Mouse (Mus musculus) midbrain, embryonic 16.5 days (tissue): ENCODE results near the gene Atrnl1. TPM values are rescaled to one million over a fixed set of nuclear protein-coding genes. Genes with fewer than 3 reads are reported as not detected.

Source experiments
- ATAC-seq: fragments of 200-750 bp; cut with Nextera tagmentation; 2 replicates; pipeline ENCODE4 v1.8.0; 2017; ENCODE audit warnings: moderate TSS enrichment
- H3K27ac ChIP-seq: fragments of 300-500 bp; sonication (generic); 2 replicates; pipeline ENCODE4 v1.5.1; 2014; ENCODE audit warnings: mild to moderate bottlenecking, low read length, mixed read lengths
- H3K27me3 ChIP-seq: fragments of 300-500 bp; sonication (generic); 2 replicates; pipeline ENCODE4 v1.6.1; 2014; ENCODE audit warnings: low read depth, low read length, mixed read lengths; ENCODE audit not compliant: control insufficient read depth, insufficient read depth
- H3K36me3 ChIP-seq: fragments of 300-500 bp; sonication (generic); 2 replicates; pipeline ENCODE4 v1.6.1; 2014; ENCODE audit warnings: mild to moderate bottlenecking, low read length, moderate library complexity, mixed read lengths; ENCODE audit not compliant: control insufficient read depth, insufficient read depth
- H3K4me1 ChIP-seq: fragments of 300-500 bp; sonication (generic); 2 replicates; pipeline ENCODE4 v1.6.1; 2014; ENCODE audit warnings: mild to moderate bottlenecking, low read length, mixed read lengths; ENCODE audit not compliant: control insufficient read depth, insufficient read depth
- H3K4me2 ChIP-seq: fragments of 300-500 bp; sonication (generic); 2 replicates; pipeline ENCODE4 v1.6.1; 2014; ENCODE audit warnings: mild to moderate bottlenecking, low read length, mixed read lengths
- H3K4me3 ChIP-seq: fragments of 300-500 bp; sonication (generic); 2 replicates; pipeline ENCODE4 v1.5.1; 2014; ENCODE audit warnings: low read depth, mild to moderate bottlenecking, low read length, moderate library complexity, mixed read lengths
- H3K9ac ChIP-seq: fragments of 300-500 bp; sonication (generic); 2 replicates; pipeline ENCODE4 v1.6.1; 2014; ENCODE audit warnings: low read depth, low read length, mixed read lengths
- H3K9me3 ChIP-seq: fragments of 300-500 bp; sonication (generic); replicated peaks from 2 replicates; pipeline ENCODE4 v1.6.1; 2014; ENCODE audit warnings: mild to moderate bottlenecking, low read length, mixed read lengths; ENCODE audit not compliant: control insufficient read depth, poor library complexity, severe bottlenecking
- WGBS: fragments of 180-500 bp; shearing (Covaris S2); extraction: QIAGEN DNeasy Blood & Tissue Kit; methylation state at CpG from one replicate; pipeline ENCODE4 v1.1.7; 2014; 5-methylcytosine and 5-hydroxymethylcytosine counted together
- polyA plus RNA-seq: library from polyadenylated mRNA; unstranded; fragments of >200 nt; fragmentation: Nextera tagmentation; extraction: Ambion mirVana; gene quantifications from 2 replicates; pipeline ENCODE4 v1.2.1, GENCODE M21; 2015

Atrnl1 gene
- polyA plus RNA-seq, 1 experiment from 2014 or later = 8.3 TPM

DNA sequence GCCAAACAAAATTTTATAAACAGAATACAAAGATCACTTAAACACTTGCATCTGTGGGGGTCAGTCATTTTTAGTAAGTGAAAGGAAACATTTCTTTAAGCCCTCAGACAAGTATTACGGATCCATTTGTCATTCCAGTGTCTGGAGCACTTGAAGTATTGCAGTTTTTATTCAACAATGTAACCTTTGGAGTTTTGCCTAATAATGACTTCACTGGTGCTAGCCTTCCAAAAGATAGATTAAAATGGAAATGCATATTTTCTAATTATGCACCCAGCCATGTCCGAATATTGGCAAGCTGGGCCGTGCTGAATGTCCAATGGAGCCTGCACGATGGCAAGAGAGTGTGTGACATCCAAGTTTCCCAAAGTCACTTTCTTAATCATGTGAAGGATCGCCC, 513.7 kb downstream of the Atrnl1 start:
- no peak overlapping the region for H3K27ac ChIP-seq
- no peak for ATAC-seq
- H3K4me1 ChIP-seq = 0 out of 2 replicates have a peak, but pooled peaks cover 3% of the 10 kb centered on the region
- no peaks in the 10 kb centered on the region for H3K36me3 ChIP-seq
- no peaks in the 10 kb centered on the region; the same call in 1 of the 2 replicates for H3K9me3 ChIP-seq
- no peaks in the 10 kb centered on the region for H3K27me3 ChIP-seq
- WGBS = 78% methylated on average over 5 of the region's 5 CpGs
- no peak overlapping the region for H3K9ac ChIP-seq
- no peak overlapping the region for H3K4me3 ChIP-seq
- H3K4me2 ChIP-seq = no peak overlapping the region

DNA sequence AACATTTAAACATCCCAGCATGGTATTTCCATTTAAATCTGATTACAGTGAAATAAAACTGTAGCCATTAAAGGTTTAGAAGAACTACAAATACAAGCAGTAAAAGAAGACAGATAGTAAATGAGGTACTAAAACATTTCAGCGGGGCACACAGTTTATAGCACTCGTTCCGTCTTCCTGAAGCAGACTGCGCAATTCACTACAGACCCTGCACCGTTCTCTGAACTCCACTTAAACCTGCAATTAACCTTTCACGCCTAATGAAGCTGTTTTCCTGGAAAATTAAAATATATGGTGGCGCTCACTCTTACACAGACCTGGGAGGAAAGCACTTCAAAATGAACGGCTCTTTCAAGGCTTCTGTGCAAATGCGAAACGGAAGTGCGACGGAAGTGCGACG, 514.2 kb downstream of the Atrnl1 start:
- Histone ChIP-seq H3K36me3 (no peaks in the 10 kb centered on the region), H3K27me3 (no peaks in the 10 kb centered on the region), H3K9ac (no peak overlapping the region), H3K9me3 (no peaks in the 10 kb centered on the region; the same call in 1 of the 2 replicates), H3K4me2 (no peak overlapping the region), H3K27ac (no peak overlapping the region), H3K4me3 (no peak overlapping the region), H3K4me1 (0 out of 2 replicates have a peak, but pooled peaks cover 3% of the 10 kb centered on the region)
- 87% methylated on average over 14 of the region's 14 CpGs for WGBS
- no peak for ATAC-seq

GRCm38 (mm10) chr19:58131896-58132295, 521.1 kb downstream of the Atrnl1 start:
- 95% methylated on average over 9 of the region's 9 CpGs for WGBS
- no peak for ATAC-seq
- no peak overlapping the region for H3K27ac ChIP-seq

GRCm38 (mm10) chr19:58140191-58140784, 529.5 kb downstream of the Atrnl1 start:
- no peak overlapping the region for H3K9ac ChIP-seq
- no peak overlapping the region for H3K4me3 ChIP-seq
- no peak overlapping the region for H3K4me2 ChIP-seq
- no peaks in the 10 kb centered on the region for H3K27me3 ChIP-seq
- WGBS = 37% methylated on average over 13 of the region's 13 CpGs
- no peak overlapping the region for H3K27ac ChIP-seq
- no peaks in the 10 kb centered on the region for H3K36me3 ChIP-seq
- H3K4me1 ChIP-seq = peaks cover 4% of the 10 kb centered on the region; the same call in 1 of the 2 replicates
- ATAC-seq = 0 out of 2 replicates have a peak, but pooled peaks have one; percentile 21
- no peaks in the 10 kb centered on the region for H3K9me3 ChIP-seq

More at GRCm38 (mm10) chr19:58131896-58132295, 521.1 kb downstream of the Atrnl1 start:
- Histone ChIP-seq H3K4me1 (no peaks in the 10 kb centered on the region), H3K9me3 (no peaks in the 10 kb centered on the region; the same call in 1 of the 2 replicates), H3K27me3 (no peaks in the 10 kb centered on the region), H3K4me3 (no peak overlapping the region), H3K9ac (no peak overlapping the region), H3K4me2 (no peak overlapping the region), H3K36me3 (0 out of 2 replicates have a peak, but pooled peaks cover 2% of the 10 kb centered on the region)

DNA sequence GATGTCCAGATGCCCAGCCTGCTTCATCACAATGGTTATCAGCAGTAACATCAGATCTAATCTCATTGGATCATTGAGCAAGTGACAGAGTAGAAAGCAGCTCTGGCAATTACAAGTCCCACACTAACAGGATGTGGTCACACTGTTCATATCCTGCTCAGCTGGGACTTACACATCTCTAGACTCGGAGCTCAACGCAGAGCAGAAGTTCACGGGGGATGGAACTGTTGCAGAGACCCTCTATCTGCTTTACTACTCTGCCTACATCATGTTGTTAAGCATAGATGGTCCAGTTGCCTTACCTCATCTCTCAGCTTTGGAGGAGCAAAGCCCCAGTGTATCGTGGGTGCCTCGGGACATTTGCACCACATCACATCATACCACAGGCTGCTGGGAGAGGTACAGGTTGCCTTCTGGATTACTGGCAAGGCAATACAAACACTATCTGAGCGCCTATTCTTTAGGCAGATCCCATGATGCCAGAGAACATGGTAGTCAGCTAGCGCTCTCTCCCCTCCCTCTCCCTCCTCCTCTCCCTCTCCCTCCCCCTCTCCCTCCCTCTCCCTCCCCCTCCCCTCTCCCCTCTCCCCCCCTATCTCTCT, 533.1 kb downstream of the Atrnl1 start:
- H3K4me1 ChIP-seq = peaks cover 12% of the 10 kb centered on the region
- H3K9me3 ChIP-seq = no peaks in the 10 kb centered on the region
- 92% methylated on average over 7 of the region's 7 CpGs for WGBS
- H3K27me3 ChIP-seq = no peaks in the 10 kb centered on the region
- H3K4me2 ChIP-seq = no peak overlapping the region
- no peak overlapping the region for H3K4me3 ChIP-seq
- no peak for ATAC-seq
- no peak overlapping the region for H3K27ac ChIP-seq
- H3K9ac ChIP-seq = no peak overlapping the region
- no peaks in the 10 kb centered on the region for H3K36me3 ChIP-seq

GRCm38 (mm10) chr19:58145521-58145920, 534.7 kb downstream of the Atrnl1 start:
- H3K9me3 ChIP-seq = no peaks in the 10 kb centered on the region
- no peaks in the 10 kb centered on the region for H3K27me3 ChIP-seq
- H3K9ac ChIP-seq = no peak overlapping the region
- no peak overlapping the region for H3K4me2 ChIP-seq
- peaks cover 9% of the 10 kb centered on the region for H3K4me1 ChIP-seq
- WGBS = 57% methylated on average over 9 of the region's 9 CpGs
- H3K27ac ChIP-seq = no peak overlapping the region
- H3K4me3 ChIP-seq = no peak overlapping the region
- peak; percentile 66 for ATAC-seq
- no peaks in the 10 kb centered on the region for H3K36me3 ChIP-seq

DNA sequence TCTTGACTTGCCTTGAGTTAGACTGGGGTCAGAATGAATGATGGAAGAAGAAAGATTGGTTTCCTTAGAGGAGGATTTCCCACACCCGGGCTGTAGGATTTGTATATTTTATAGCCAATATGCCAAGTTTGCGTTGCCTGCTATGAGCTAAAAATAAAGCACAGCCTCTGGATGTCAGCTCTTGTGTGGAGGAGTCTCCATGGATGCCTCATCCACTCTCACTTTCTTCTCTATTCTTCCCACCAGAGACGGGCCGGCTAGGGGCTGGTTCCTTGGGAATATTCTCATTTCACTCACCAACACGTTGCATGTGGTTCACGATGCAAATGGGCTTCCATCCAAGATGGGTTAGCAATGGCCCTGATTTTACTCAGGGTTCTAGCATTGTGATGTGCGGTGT, 540.4 kb downstream of the Atrnl1 start:
- H3K4me2 ChIP-seq = no peak overlapping the region
- H3K9me3 ChIP-seq = no peaks in the 10 kb centered on the region
- no peak overlapping the region for H3K4me3 ChIP-seq
- ATAC-seq = no peak
- whole genome bisulfite sequencing = 96% methylated on average over 7 of the region's 7 CpGs
- H3K36me3 ChIP-seq = no peaks in the 10 kb centered on the region
- H3K27me3 ChIP-seq = no peaks in the 10 kb centered on the region
- no peaks in the 10 kb centered on the region for H3K4me1 ChIP-seq
- no peak overlapping the region for H3K27ac ChIP-seq
- no peak overlapping the region for H3K9ac ChIP-seq

DNA sequence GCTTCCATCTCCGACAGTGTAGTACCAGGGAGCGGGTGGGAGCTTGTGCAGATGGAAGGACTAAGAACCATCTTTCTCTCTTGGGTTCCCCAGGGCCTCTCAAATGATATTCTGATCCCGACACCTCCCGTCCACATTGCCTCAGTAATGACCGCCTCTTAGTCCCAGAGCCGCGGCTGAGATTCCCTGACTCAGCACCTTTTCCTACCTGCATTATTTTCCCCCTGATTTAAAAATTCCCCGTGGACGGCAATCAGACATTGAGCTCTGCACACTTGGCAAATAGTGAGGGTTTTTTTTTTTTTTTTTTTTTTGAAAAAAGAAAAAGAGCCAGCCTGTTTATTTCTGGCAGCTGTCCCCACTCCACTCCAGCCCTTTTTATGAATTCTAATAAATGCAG, 550.7 kb downstream of the Atrnl1 start:
- Histone ChIP-seq H3K27me3 (no peaks in the 10 kb centered on the region), H3K4me2 (no peak overlapping the region), H3K9ac (no peak overlapping the region), H3K4me1 (peaks cover 11% of the 10 kb centered on the region), H3K27ac (no peak overlapping the region), H3K4me3 (no peak overlapping the region), H3K36me3 (no peaks in the 10 kb centered on the region), H3K9me3 (no peaks in the 10 kb centered on the region)
- 59% methylated on average over 9 of the region's 9 CpGs for WGBS
- no peak for ATAC-seq

DNA sequence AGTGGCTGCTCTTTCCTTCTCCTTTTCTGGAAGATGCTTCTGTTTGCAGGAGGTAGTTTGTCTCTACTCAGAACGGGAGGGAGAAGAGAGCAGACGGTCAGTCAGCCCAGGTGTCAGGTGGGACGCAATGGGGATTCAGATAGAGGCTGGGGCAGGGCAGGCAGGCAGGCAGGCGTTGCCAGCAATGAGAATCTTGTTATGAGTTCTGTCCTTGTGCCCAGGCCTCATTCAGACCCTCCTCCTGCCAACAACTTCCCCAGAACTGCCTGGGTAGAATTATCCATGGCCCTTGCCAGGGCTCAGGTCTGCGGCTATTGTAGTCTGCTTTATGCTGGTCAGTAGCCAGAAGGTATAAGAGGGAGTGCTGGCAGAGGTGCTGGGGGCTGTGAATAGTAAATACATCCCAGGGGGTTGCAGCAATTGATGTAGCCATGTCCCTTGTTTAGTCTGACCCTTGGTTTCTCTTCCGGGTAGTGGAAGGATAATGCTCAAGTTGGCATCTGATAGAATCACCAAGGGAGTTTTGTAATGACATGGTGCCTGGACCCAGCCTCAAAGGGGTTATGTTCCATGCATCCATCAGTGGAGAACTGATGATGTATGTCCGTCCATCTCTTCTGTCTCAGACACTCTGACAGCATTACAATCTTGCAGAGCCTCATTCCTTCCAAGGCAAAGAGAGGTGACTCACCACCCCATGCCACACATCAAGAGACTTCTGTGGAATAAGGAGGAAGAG, 554.2 kb downstream of the Atrnl1 start:
- WGBS = 65% methylated on average over 7 of the region's 7 CpGs
- Histone ChIP-seq H3K9me3 (no peaks in the 10 kb centered on the region), H3K27ac (no peak overlapping the region), H3K4me1 (peaks cover 11% of the 10 kb centered on the region), H3K36me3 (no peaks in the 10 kb centered on the region), H3K27me3 (no peaks in the 10 kb centered on the region), H3K4me3 (no peak overlapping the region), H3K9ac (no peak overlapping the region), H3K4me2 (peak overlapping the region; percentile 28; the same call in 1 of the 2 replicates)
- no peak; the same call in 1 of the 2 replicates for ATAC-seq
